Mouse (Mus musculus): ENCODE results near the gene Mcu. TPM values are rescaled to one million over a fixed set of nuclear protein-coding genes. Genes with fewer than 3 reads are reported as not detected.

Gene Mcu
- polyA plus RNA-seq, 1 experiment, result 13.1 TPM

DNA sequence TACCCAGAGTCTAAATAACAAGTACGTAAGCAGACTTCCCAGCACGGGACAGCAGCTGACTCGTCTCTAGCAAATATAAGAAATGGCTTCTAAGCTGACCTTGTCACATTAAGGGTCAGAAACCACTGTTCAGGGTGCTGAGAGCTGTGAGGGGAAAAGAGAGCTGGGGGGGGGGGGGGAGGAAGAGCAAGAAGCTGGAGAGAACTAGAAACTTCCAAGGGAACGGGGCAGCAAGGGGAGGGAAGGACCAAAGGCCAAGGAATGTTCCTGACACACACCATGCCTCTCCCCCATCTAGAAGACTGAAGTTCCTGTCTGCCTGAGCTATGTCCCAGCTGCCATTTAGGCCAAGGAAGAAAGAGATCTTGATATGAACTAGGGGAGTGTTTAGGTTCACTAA is 190.1 kb downstream of the Mcu start:
- Histone ChIP-seq H3K4me1 (ENCODE audit: control insufficient read depth, insufficient read depth, low read length) (no peaks in the 10 kb centered on the region), H3K4me3 (replicated peaks; ENCODE audit: extremely low read depth, low read depth, low read length) (no peak overlapping the region)
- 69% methylated on average over 4 of the region's 4 CpGs for WGBS
- TF ChIP-seq CTCF (IDR thresholded peaks at IDR 0.05; ENCODE audit: insufficient read depth, low read length) (no peak), POLR2A (IDR thresholded peaks at IDR 0.05; ENCODE audit: borderline replicate concordance, extremely low read depth, low read depth, low read length) (no peak)
- no peak for DNase-seq

DNA sequence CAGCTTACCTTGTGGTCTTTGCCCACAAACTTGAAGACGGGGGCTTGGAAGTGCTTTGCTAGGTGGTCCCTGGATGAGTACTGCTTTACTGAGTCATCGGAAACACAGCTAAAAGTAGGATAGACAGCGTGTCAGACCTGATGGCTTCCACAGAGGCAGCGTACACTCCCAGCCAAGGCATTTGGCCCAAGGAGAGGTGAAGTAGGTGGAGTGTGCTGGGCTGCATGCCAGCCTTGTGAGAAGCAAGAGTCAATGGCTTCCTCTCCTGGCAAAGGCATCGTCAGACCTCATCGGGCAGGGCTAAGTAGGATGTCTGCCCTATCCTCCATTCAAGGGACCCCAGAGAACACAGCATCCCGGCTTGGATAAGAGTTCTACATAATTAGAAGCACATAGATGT is 191.1 kb downstream of the Mcu start:
- TF ChIP-seq POLR2A (IDR thresholded peaks at IDR 0.05; ENCODE audit: borderline replicate concordance, extremely low read depth, low read depth, low read length) (peak; percentile 22; the same call in 1 of the 2 replicates), CTCF (IDR thresholded peaks at IDR 0.05; ENCODE audit: insufficient read depth, low read length) (no peak)
- peak; percentile 83 for DNase-seq
- no peak overlapping the region for H3K4me3 ChIP-seq (replicated peaks; ENCODE audit: extremely low read depth, low read depth, low read length)
- WGBS, result 30% methylated on average over 7 of the region's 7 CpGs
- no peaks in the 10 kb centered on the region for H3K4me1 ChIP-seq (ENCODE audit: control insufficient read depth, insufficient read depth, low read length)

DNA sequence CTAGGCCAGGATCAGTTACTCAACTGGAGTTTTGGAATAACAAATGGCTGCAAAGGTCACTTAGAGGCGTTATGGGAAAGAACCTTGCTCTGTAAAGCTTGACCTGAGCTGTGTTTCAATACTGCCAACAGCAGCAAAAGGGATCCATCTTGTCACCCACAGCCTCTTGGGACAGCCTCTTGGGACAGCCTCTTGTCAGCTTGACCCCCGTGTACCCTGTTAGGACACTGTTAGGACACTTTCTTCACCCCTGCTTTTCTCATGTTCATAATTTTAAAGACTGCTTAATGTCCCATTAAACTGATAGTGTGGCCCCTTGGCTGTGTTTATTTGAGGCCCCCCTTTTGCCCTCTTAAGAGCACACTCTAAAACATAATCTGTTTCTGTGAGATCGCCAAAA is 192.0 kb downstream of the Mcu start:
- WGBS, result 69% methylated on average over 3 of the region's 3 CpGs
- DNase-seq, result no peak
- H3K4me1 ChIP-seq (ENCODE audit: control insufficient read depth, insufficient read depth, low read length), result no peaks in the 10 kb centered on the region
- H3K4me3 ChIP-seq (replicated peaks; ENCODE audit: extremely low read depth, low read depth, low read length), result no peak overlapping the region
- TF ChIP-seq CTCF (IDR thresholded peaks at IDR 0.05; ENCODE audit: insufficient read depth, low read length), result no peak
- no peak for TF ChIP-seq POLR2A (IDR thresholded peaks at IDR 0.05; ENCODE audit: borderline replicate concordance, extremely low read depth, low read depth, low read length)

DNA sequence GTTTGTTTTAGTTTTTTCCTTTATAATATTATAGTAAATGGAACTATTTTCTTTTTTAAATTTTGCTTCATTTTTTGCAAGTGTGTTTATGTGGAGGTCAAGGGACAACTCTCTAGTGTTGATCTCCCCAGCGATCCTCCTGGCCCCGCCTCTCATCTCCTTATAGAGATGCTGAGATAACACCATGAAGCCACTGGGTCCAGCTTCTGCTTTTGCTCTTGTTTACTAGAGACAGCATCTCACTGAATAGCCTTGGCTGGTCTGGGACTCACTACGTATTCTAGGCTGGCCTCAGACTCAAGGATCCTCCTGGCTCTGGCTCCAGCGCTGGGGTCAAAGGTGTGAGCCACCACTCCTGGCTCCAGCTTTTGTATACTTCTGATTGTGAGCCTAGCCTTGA is 197.0 kb downstream of the Mcu start:
- no peaks in the 10 kb centered on the region for H3K4me1 ChIP-seq (ENCODE audit: control insufficient read depth, insufficient read depth, low read length)
- WGBS, result 86% methylated on average over 4 of the region's 4 CpGs
- no peak for DNase-seq
- TF ChIP-seq POLR2A (IDR thresholded peaks at IDR 0.05; ENCODE audit: borderline replicate concordance, extremely low read depth, low read depth, low read length), result no peak
- H3K4me3 ChIP-seq (replicated peaks; ENCODE audit: extremely low read depth, low read depth, low read length), result no peak overlapping the region

DNA sequence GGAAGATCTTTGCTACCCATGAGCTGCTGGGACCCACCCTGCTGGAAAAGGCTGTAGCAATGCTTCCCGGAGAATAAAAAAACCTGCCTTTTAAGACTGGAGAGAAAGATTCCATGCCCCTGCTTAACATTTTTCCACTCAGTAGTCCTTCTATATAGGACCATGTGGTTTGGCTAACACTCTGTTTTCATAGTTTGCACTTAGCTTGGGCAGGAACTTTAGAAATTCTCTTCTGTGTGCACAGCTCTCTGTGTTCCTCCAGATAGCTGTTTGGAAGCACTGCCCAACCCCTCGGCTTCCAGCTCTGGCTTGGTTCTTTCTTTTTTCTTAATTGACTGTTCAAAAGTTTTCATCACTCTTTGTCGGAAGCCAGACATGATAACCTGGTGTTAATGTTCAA is 199.9 kb downstream of the Mcu start:
- TF ChIP-seq CTCF (IDR thresholded peaks at IDR 0.05; ENCODE audit: insufficient read depth, low read length) (no peak), POLR2A (IDR thresholded peaks at IDR 0.05; ENCODE audit: borderline replicate concordance, extremely low read depth, low read depth, low read length) (no peak)
- DNase-seq, result no peak
- Histone ChIP-seq H3K4me1 (ENCODE audit: control insufficient read depth, insufficient read depth, low read length) (no peaks in the 10 kb centered on the region), H3K4me3 (replicated peaks; ENCODE audit: extremely low read depth, low read depth, low read length) (no peak overlapping the region)
- WGBS, result 50% methylated on average over 3 of the region's 3 CpGs

DNA sequence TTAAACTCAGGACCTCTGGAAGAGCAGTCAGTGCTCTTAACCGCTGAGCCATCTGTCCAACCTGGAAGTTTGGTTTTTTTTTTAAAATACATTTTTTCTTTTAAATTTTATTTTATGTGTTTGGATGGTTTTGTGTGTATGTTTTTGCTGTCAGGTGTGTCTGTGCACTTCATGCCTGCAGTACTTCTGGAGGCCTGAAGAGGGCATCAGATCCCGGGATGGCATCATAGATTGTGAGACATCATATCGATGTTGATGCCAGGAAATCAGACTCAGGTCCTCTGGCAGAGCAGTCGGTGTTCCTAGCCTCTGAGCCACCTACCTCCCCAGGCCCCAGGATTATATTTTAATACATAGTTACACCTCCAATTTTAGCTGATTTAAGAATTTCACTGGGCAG is 202.8 kb downstream of the Mcu start:
- DNase-seq, result no peak
- TF ChIP-seq CTCF (IDR thresholded peaks at IDR 0.05; ENCODE audit: insufficient read depth, low read length) (no peak), POLR2A (IDR thresholded peaks at IDR 0.05; ENCODE audit: borderline replicate concordance, extremely low read depth, low read depth, low read length) (no peak)
- Histone ChIP-seq H3K4me1 (ENCODE audit: control insufficient read depth, insufficient read depth, low read length) (no peaks in the 10 kb centered on the region), H3K4me3 (replicated peaks; ENCODE audit: extremely low read depth, low read depth, low read length) (no peak overlapping the region)
- 93% methylated on average over 4 of the region's 4 CpGs for WGBS

DNA sequence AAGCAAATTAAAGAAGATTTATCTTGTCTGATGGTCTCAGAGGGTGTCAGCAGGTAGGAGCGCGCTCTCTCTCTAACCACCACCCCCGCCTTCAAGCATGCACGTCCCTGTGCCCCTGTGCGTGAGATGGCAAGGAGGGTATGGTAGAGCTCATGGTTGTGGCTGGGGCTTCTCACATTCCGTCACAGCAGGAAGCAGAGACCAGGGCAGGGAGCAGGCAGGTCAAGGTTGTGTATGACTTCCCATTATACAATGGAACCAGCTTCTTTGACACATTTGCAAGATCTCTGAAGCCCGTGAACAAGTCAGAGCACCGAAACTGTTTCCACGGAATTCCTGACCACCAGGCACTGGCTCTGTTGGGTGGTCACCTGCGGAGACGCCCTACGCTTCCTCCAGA is 206.2 kb downstream of the Mcu start:
- Histone ChIP-seq H3K4me1 (ENCODE audit: control insufficient read depth, insufficient read depth, low read length) (no peaks in the 10 kb centered on the region), H3K4me3 (replicated peaks; ENCODE audit: extremely low read depth, low read depth, low read length) (no peak overlapping the region)
- TF ChIP-seq POLR2A (IDR thresholded peaks at IDR 0.05; ENCODE audit: borderline replicate concordance, extremely low read depth, low read depth, low read length), result no peak
- no peak for TF ChIP-seq CTCF (IDR thresholded peaks at IDR 0.05; ENCODE audit: insufficient read depth, low read length)
- WGBS, result 69% methylated on average over 12 of the region's 12 CpGs
- DNase-seq, result no peak

DNA sequence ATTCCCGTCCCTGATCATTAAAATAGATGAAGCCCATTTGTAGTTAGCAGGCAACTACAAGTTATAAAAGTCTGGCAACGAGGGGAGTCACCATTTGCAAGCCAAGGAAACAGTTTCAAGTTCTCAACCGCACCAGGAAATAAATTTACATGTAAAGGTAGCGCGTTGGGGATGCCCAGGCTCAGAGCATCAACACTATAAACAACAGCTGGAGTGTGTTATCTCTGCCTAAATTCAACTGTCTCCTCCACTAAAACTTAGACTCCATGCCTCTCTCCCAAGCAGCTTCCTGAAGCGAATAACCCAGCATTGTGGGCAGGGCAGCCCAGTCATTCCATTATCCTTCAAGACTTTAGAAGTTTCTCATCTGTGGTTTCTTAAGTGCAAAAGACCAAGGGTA is 208.0 kb downstream of the Mcu start:
- Histone ChIP-seq H3K4me1 (ENCODE audit: control insufficient read depth, insufficient read depth, low read length) (no peaks in the 10 kb centered on the region), H3K4me3 (replicated peaks; ENCODE audit: extremely low read depth, low read depth, low read length) (no peak overlapping the region)
- WGBS, result 53% methylated on average over 6 of the region's 6 CpGs
- TF ChIP-seq CTCF (IDR thresholded peaks at IDR 0.05; ENCODE audit: insufficient read depth, low read length), result no peak
- TF ChIP-seq POLR2A (IDR thresholded peaks at IDR 0.05; ENCODE audit: borderline replicate concordance, extremely low read depth, low read depth, low read length), result no peak
- DNase-seq, result no peak

DNA sequence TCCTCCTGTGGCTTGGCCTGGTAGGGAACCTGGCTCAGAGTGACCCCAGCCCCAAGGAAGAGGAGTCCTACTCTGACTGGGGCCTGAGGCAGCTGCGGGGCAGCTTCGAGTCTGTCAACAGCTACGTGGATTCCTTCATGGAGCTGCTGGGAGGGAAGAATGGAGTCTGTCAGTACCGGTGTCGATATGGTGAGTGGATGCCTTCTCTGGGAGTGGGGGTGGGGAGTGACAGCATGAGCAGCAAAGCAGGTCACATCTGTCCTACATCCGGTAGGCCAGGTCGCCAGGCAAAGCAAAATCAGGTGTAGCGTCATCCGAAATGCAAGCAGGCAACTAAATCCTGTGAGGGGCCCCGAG is 212.7 kb downstream of the Mcu start:
- Histone ChIP-seq H3K4me1 (ENCODE audit: control insufficient read depth, insufficient read depth, low read length) (no peaks in the 10 kb centered on the region), H3K4me3 (replicated peaks; ENCODE audit: extremely low read depth, low read depth, low read length) (no peak overlapping the region)
- WGBS, result 67% methylated on average over 10 of the region's 10 CpGs
- TF ChIP-seq CTCF (IDR thresholded peaks at IDR 0.05; ENCODE audit: insufficient read depth, low read length) (no peak), POLR2A (IDR thresholded peaks at IDR 0.05; ENCODE audit: borderline replicate concordance, extremely low read depth, low read depth, low read length) (no peak)
- DNase-seq, result no peak

DNA sequence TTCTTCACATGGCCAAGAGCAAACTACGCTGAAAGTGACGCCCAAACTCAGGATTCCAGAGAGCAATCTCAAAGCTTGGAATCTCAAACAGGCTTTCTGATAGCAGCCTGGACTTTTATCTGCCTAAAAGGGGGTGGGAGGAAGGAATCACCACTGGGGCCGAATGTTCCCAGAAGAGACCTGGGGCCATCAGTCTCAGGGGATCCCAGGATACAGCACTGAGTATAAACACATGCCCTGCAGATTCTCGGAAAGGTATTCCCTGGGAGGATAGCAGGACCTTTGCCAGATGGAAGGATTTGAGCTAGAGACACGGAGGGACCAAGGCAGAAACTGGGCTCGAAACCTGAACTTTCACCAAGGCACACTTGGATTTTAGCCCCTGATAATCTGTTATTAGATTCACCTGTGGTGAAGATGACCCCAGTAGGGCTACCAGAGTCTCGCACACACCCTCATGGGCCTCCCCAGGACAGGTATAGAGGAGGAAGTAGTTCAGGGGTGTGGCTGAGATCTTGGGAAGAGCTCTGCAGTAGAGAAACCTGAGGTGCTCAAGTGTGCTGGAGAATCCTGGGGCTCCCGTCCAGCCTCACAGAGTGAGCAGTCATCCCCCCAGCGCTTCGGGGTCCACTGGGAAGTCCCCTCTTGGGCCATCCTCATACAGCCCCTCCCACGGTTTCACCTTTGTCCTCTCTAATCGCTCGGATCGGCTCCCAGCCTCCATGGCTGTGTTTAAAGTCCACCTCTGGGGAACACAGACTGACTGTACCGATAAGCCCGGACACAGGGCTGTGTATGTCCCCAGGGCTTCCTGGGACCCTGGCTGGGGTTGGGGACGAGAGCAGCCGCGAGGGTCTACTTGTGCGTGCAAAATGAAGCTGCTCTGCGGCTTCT is 213.3 kb downstream of the Mcu start, which contains the start of gene Pla2g12b:
Gene Pla2g12b, plus strand, starts transcription at position 762 of the 894 bp plus-strand sequence.
- Histone ChIP-seq H3K4me1 (ENCODE audit: control insufficient read depth, insufficient read depth, low read length) (no peaks in the 10 kb centered on the region), H3K4me3 (replicated peaks; ENCODE audit: extremely low read depth, low read depth, low read length) (no peak within 1 kb of the TSS)
- DNase-seq, result no peak
- TF ChIP-seq POLR2A (IDR thresholded peaks at IDR 0.05; ENCODE audit: borderline replicate concordance, extremely low read depth, low read depth, low read length) (no peak), CTCF (IDR thresholded peaks at IDR 0.05; ENCODE audit: insufficient read depth, low read length) (no peak)
- WGBS, result 62% methylated on average over 21 of the region's 21 CpGs

Other genes with a start within 250 kb of the Mcu start
- gene Gm10273, start 221.1 kb downstream of the Mcu start, polyA plus RNA-seq (2012; rRNA removed), result 2.3 TPM in 2 replicates
- 0.41 TPM in 1 of 2 replicates, not detected in the other for gene Pla2g12b, start 213.0 kb downstream of the Mcu start, polyA plus RNA-seq (2012; rRNA removed)
- gene Oit3, start 174.9 kb downstream of the Mcu start, polyA plus RNA-seq (2012; rRNA removed), result 0.78 and 2.0 TPM in 2 replicates
- gene Gm10322, start 629 bp downstream of the Mcu start, polyA plus RNA-seq (2012; rRNA removed), result not detected in 2 replicates
- 46.2 and 76.8 TPM in 2 replicates for gene Micu1, start 85.8 kb upstream of the Mcu start, polyA plus RNA-seq (2012; rRNA removed)

All from lung, adult 2 months (tissue).